ENCODE assay signal across 26 mouse cellular contexts in the genomic region with DNA sequence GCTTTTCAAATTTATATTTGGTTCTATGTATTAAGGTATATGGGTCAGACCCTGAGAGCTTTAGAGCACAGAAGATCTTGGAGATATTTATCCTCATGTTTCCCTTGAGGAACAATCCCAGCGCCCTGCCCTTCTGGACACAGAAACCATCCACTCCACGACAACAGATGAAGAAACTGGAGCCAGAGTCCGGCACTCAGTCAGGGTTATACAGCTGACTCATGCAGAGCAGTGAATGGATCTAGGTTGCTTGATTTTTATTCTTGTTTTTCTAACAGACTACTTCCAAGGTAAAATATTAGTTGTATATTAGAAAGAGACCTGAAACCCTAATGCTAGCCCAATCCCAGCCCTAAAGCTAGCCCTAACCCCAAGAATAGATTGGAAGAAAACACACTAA. TPM values are rescaled to one million over a fixed set of nuclear protein-coding genes. Genes with fewer than 3 reads are reported as not detected.
DNase-seq lines count a peak whose midpoint lies in the region; ATAC-seq lines count a peak whose summit lies in the region.
"Had no signal": no experiment of that assay in that cellular context is flagged by ENCODE, and none has a peak within 500 bp of the region (broad histone marks: within the 10 kb centered on the region; RNA-seq: fewer than 3 reads in every experiment).

No protein-coding gene starts in this region.

- peak overlapping the region; percentile 89; the same call in 1 of the 2 replicates for H3K27ac ChIP-seq in forebrain, embryonic 12.5 days
- no peak overlapping the region for H3K27ac ChIP-seq in forebrain, embryonic 11.5 days (ENCODE audit: low read depth, low read length)
- H3K27ac ChIP-seq in midbrain, embryonic 12.5 days (replicated peaks), result peak overlapping the region; percentile 83; the same call in 1 of the 2 replicates
- H3K27ac ChIP-seq in midbrain, embryonic 14.5 days (replicated peaks; ENCODE audit: low read depth, low read length), result peak overlapping the region; percentile 89; the same call in 1 of the 2 replicates
- H3K27ac ChIP-seq: gastrocnemius, adult 2 months; heart, embryonic 15.5 days had no signal

- DNase-seq in adrenal gland, adult 2 months, result peak; percentile 31
- no peak for DNase-seq in adrenal gland, adult 18-20 months (ENCODE audit: low spot score in 2 of 2)
- DNase-seq in forebrain, embryonic 11.5 days (ENCODE audit: low spot score), result no peak
- DNase-seq in midbrain, embryonic 14.5 days, result no peak
- DNase-seq in right cerebral cortex, postnatal 4 days, result no peak
- DNase-seq: adrenal gland, postnatal 25 days; B cell, adult 2 months; cerebellum, adult 18-20 months; cerebellum, adult 9-10 months; cerebellum, postnatal 14 days; forebrain, postnatal 0 days; gastrocnemius, adult 2 months; gastrocnemius, postnatal 14 days; heart, adult 11 months; heart, postnatal 10 days; heart, postnatal 36 days had no signal

- no peaks in the 10 kb centered on the region for H3K27me3 ChIP-seq in forebrain, embryonic 12.5 days
- H3K27me3 ChIP-seq in forebrain, embryonic 11.5 days (ENCODE audit: control insufficient read depth, insufficient read depth, low read length), result no peaks in the 10 kb centered on the region
- peaks cover 6% of the 10 kb centered on the region; the same call in 1 of the 2 replicates for H3K27me3 ChIP-seq in midbrain, embryonic 12.5 days
- H3K27me3 ChIP-seq in midbrain, embryonic 14.5 days (ENCODE audit: control insufficient read depth, insufficient read depth, low read length), result no peaks in the 10 kb centered on the region
- H3K27me3 ChIP-seq: CH12.LX had no signal

- no peak overlapping the region for H3K4me2 ChIP-seq in forebrain, embryonic 12.5 days
- no peak overlapping the region for H3K4me2 ChIP-seq in forebrain, embryonic 11.5 days (ENCODE audit: low read depth, low read length, severe bottlenecking)
- no peak overlapping the region for H3K4me2 ChIP-seq in midbrain, embryonic 12.5 days (replicated peaks)
- H3K4me2 ChIP-seq in midbrain, embryonic 14.5 days (ENCODE audit: low read length), result no peak overlapping the region
- H3K4me2 ChIP-seq: heart, embryonic 12.5 days; heart, embryonic 15.5 days had no signal

- H3K9me3 ChIP-seq in forebrain, embryonic 12.5 days, result no peaks in the 10 kb centered on the region
- H3K9me3 ChIP-seq in forebrain, embryonic 11.5 days (ENCODE audit: control insufficient read depth, low read length), result no peaks in the 10 kb centered on the region
- H3K9me3 ChIP-seq in midbrain, embryonic 12.5 days, result no peaks in the 10 kb centered on the region
- H3K9me3 ChIP-seq in midbrain, embryonic 14.5 days (ENCODE audit: control insufficient read depth, low read length), result no peaks in the 10 kb centered on the region
- H3K9me3 ChIP-seq: G1E; heart, embryonic 12.5 days; heart, embryonic 15.5 days; hindbrain, embryonic 10.5 days had no signal

- ATAC-seq in forebrain, embryonic 12.5 days (ENCODE audit: low FRiP score), result no peak
- no peak for ATAC-seq in forebrain, embryonic 11.5 days (replicated peaks; ENCODE audit: low FRiP score)
- no peak for ATAC-seq in midbrain, embryonic 12.5 days (ENCODE audit: low FRiP score, low read depth)
- no peak for ATAC-seq in midbrain, embryonic 14.5 days (ENCODE audit: low FRiP score, low TSS enrichment)
- ATAC-seq: intestine, postnatal 0 days; Patski had no signal

- H3K4me3 ChIP-seq in forebrain, embryonic 12.5 days (replicated peaks), result no peak overlapping the region
- no peak overlapping the region for H3K4me3 ChIP-seq in forebrain, embryonic 11.5 days (ENCODE audit: low read depth, low read length)
- no peak overlapping the region for H3K4me3 ChIP-seq in midbrain, embryonic 12.5 days
- H3K4me3 ChIP-seq in midbrain, embryonic 14.5 days (replicated peaks; ENCODE audit: low read depth, low read length), result no peak overlapping the region
- H3K4me3 ChIP-seq: gastrocnemius, adult 2 months; heart, embryonic 12.5 days; heart, embryonic 15.5 days; hindbrain, embryonic 10.5 days had no signal

- no peak overlapping the region for H3K9ac ChIP-seq in forebrain, embryonic 12.5 days
- H3K9ac ChIP-seq in forebrain, embryonic 11.5 days (ENCODE audit: low read length), result no peak overlapping the region
- no peak overlapping the region for H3K9ac ChIP-seq in midbrain, embryonic 12.5 days (replicated peaks)
- H3K9ac ChIP-seq in midbrain, embryonic 14.5 days (replicated peaks; ENCODE audit: low read length), result no peak overlapping the region
- H3K9ac ChIP-seq: forebrain, postnatal 0 days; heart, embryonic 12.5 days; heart, embryonic 15.5 days; hindbrain, embryonic 14.5 days had no signal

- WGBS in forebrain, embryonic 12.5 days, result 74% methylated on average over 3 of the region's 3 CpGs
- 70% methylated on average over 3 of the region's 3 CpGs for WGBS in forebrain, embryonic 11.5 days
- 74% methylated on average over 3 of the region's 3 CpGs for WGBS in midbrain, embryonic 12.5 days
- WGBS in midbrain, embryonic 14.5 days, result 69% methylated on average over 3 of the region's 3 CpGs

- H3K36me3 ChIP-seq in forebrain, embryonic 12.5 days (replicated peaks), result no peaks in the 10 kb centered on the region
- H3K36me3 ChIP-seq in forebrain, embryonic 11.5 days (ENCODE audit: control insufficient read depth, insufficient read depth, low read length), result no peaks in the 10 kb centered on the region
- no peaks in the 10 kb centered on the region for H3K36me3 ChIP-seq in midbrain, embryonic 12.5 days
- no peaks in the 10 kb centered on the region for H3K36me3 ChIP-seq in midbrain, embryonic 14.5 days (ENCODE audit: control insufficient read depth, insufficient read depth, low read length)
- H3K36me3 ChIP-seq: G1E; heart, embryonic 12.5 days; heart, embryonic 15.5 days; hindbrain, embryonic 10.5 days had no signal

- H3K4me1 ChIP-seq in forebrain, embryonic 12.5 days, result peaks cover 31% of the 10 kb centered on the region
- peaks cover 11% of the 10 kb centered on the region for H3K4me1 ChIP-seq in forebrain, embryonic 11.5 days (replicated peaks; ENCODE audit: control insufficient read depth, insufficient read depth, low read length)
- H3K4me1 ChIP-seq in midbrain, embryonic 12.5 days, result peaks cover 25% of the 10 kb centered on the region
- H3K4me1 ChIP-seq in midbrain, embryonic 14.5 days (ENCODE audit: control insufficient read depth, insufficient read depth, low read length), result peaks cover 19% of the 10 kb centered on the region
- H3K4me1 ChIP-seq: heart, embryonic 12.5 days; heart, embryonic 15.5 days had no signal

RNA-seq across cellular contexts. Expression of a gene that starts 30.4 kb away (rescaled TPM):
- total RNA-seq in adrenal gland, adult 2 months (2021), result 1 to 10 TPM; 3.3 to 3.7 TPM
- 2.0 and 2.4 TPM in 2 replicates for polyA plus RNA-seq in adrenal gland, adult 2 months (2012; rRNA removed)
- total RNA-seq in adrenal gland, adult 18-20 months (2021), result 1 to 10 TPM; 2.6 to 2.8 TPM
- 0.37 and 0.45 TPM in 2 replicates for polyA plus RNA-seq in forebrain, embryonic 12.5 days (2016; fragmentation: Nextera tagmentation; extraction: Ambion mirVana)
- polyA plus RNA-seq in forebrain, embryonic 11.5 days (2014; fragmentation: Nextera tagmentation; extraction: Ambion mirVana), result 0.33 and 0.37 TPM in 2 replicates
- polyA plus RNA-seq in midbrain, embryonic 12.5 days (2016; fragmentation: Nextera tagmentation; extraction: Ambion mirVana), result 0.35 and 1.3 TPM in 2 replicates
- 0.87 and 3.3 TPM in 2 replicates for polyA plus RNA-seq in midbrain, embryonic 14.5 days (2014; fragmentation: Nextera tagmentation; extraction: Ambion mirVana)
- polyA plus RNA-seq: G1E had no signal
